Mouse (Mus musculus) lung, adult 2 months (tissue): ENCODE data around the gene 4430402I18Rik. TPM values are rescaled to one million over a fixed set of nuclear protein-coding genes. Genes with fewer than 3 reads are reported as not detected.
A peak's percentile ranks its signal among the peaks of the same experiment; 100 is the strongest.

Experiments used
- DNase-seq: peaks from one replicate; pipeline ENCODE4 v3.0.0; 2022
- H3K4me1 ChIP-seq: fragments of 200-500 bp; 2 replicates; pipeline ENCODE4 v1.6.1; 2011; ENCODE audit warnings: low read length; ENCODE audit not compliant: control insufficient read depth, insufficient read depth
- H3K4me3 ChIP-seq: fragments of 200-500 bp; replicated peaks from 2 replicates; pipeline ENCODE3; 2011; ENCODE audit warnings: low read depth, mild to moderate bottlenecking, control low read depth, low read length; ENCODE audit errors: extremely low read depth
- CTCF ChIP-seq: fragments of 200-500 bp; IDR thresholded peaks from 2 replicates; pipeline ENCODE4 v1.5.1; 2011; ENCODE audit warnings: mild to moderate bottlenecking, low read length, control low read depth; ENCODE audit not compliant: insufficient read depth
- POLR2A ChIP-seq: fragments of 200-500 bp; IDR thresholded peaks from 2 replicates; pipeline ENCODE4 v1.6.1; 2011; ENCODE audit warnings: low read depth, mild to moderate bottlenecking, control low read depth, low read length, borderline replicate concordance; ENCODE audit errors: extremely low read depth
- WGBS: fragments of 180-500 bp; shearing (Covaris S2); methylation state at CpG from one replicate; pipeline ENCODE4 v1.1.7; 2018; 5-methylcytosine and 5-hydroxymethylcytosine counted together
- polyA plus RNA-seq: library from polyadenylated mRNA; depleted of rRNA; stranded (reverse); fragments of >200 nt; gene quantifications from 2 replicates; pipeline ENCODE4 v1.2.3, GENCODE M21; 2012

The 4430402I18Rik gene
- polyA plus RNA-seq, 1 experiment, result 3.6 TPM

DNA sequence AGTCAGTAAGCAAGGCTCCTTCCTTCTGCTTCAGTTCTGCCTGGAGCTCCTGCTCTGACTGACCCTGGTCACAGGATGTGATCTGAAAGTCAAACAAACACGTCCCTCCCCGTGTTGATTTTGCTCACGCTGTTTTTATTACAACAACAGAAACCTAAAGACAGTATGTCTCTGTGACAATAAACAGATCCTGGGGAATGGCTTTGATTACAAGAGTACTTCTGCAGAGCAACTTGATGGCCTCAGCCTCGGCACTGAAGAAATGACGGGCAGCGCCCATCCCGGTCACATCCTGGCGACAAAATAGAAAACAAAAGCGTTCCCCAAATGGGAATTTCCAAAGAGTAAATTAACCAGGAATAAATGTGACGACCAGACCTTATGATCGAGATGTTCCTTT is 2.7 kb upstream of the 4430402I18Rik start:
- 39% methylated on average over 11 of the region's 11 CpGs for WGBS
- Histone ChIP-seq H3K4me3 (no peak overlapping the region), H3K4me1 (peaks cover 12% of the 10 kb centered on the region)
- DNase-seq, result no peak
- TF ChIP-seq POLR2A, result no peak
- TF ChIP-seq CTCF, result no peak

DNA sequence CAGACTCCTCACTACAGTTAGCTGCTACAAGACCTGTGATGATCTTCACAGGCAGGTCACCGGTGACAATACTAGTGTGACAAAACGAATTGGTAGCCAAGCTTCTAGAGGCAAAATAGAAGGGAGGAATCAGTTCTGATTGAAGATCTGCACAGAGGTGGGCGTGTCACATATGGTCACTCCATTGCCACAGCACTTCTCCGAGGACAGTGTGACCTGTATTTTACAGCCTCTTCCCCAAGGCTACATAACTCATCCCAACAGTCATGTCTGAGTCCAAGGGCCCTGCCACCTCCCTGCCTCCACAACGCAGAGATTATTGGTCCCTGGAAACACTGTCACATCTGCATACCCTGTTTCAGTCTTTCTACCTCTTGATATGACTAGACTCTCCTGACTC is 1.6 kb upstream of the 4430402I18Rik start:
- 89% methylated on average over 5 of the region's 5 CpGs for WGBS
- Histone ChIP-seq H3K4me1 (peaks cover 17% of the 10 kb centered on the region), H3K4me3 (no peak overlapping the region)
- no peak for DNase-seq
- TF ChIP-seq CTCF (no peak), POLR2A (no peak)

- H3K4me1 ChIP-seq, result peaks cover 17% of the 10 kb centered on the region
- TF ChIP-seq POLR2A (no peak), CTCF (no peak)
- 65% methylated on average over 4 of the region's 4 CpGs for WGBS
- no peak overlapping the region for H3K4me3 ChIP-seq
- no peak for DNase-seq
Measured at GRCm38 (mm10) chr19:28968178-28968577, 578 bp upstream of the 4430402I18Rik start.

DNA sequence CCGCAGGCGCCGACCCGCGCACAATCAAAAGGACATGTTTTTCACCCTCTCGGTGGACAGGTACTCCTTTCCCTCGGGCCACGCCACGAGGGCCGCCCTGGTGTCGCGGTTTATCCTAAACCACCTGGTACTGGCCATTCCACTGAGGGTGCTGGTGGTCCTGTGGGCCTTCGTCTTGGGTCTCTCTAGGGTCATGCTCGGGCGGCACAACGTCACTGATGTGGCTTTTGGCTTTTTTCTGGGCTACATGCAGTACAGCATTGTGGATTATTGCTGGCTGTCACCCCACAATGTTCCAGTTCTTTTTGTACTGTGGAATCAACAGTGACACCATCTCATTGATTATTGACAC is 3.1 kb downstream of the 4430402I18Rik start:
- no peak for DNase-seq
- WGBS, result 6% methylated on average over 16 of the region's 16 CpGs
- peaks cover 14% of the 10 kb centered on the region for H3K4me1 ChIP-seq
- TF ChIP-seq POLR2A (no peak), CTCF (no peak)
- peak overlapping the region; percentile 83 for H3K4me3 ChIP-seq

GRCm38 (mm10) chr19:28963842-28964551 is 3.6 kb downstream of the 4430402I18Rik start, which contains the start of gene Plpp6:
Plpp6 (plus strand) TSS chr19:28963953.
- peak; percentile 85 for DNase-seq
- under 1% methylated on average over 73 of the region's 73 CpGs for WGBS
- peak; percentile 39; the same call in 1 of the 2 replicates for TF ChIP-seq POLR2A
- TF ChIP-seq CTCF, result peak; percentile 53
- Histone ChIP-seq H3K4me3 (peak within 1 kb of the TSS; percentile 83), H3K4me1 (peaks cover 14% of the 10 kb centered on the region)

DNA sequence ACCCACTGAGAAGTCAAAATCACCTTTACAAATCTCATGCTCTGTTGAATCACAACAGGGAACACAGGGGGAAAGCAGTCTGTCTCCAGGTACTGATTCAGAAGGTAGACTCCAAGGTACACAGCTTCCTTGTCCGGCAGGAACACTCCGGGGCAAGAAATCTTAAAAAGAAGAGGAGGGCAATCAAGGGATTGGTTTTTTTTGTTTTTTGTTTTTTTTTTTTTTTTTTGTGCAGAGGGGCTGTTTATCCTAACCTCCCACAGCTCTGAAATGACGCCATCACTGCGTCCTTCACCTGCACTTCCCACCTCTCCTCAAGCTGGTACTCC is 4.1 kb downstream of the 4430402I18Rik start:
- WGBS, result 0% methylated on average over 4 of the region's 4 CpGs

GRCm38 (mm10) chr19:28963113-28963512 is 4.5 kb downstream of the 4430402I18Rik start:
- Histone ChIP-seq H3K4me1 (peaks cover 14% of the 10 kb centered on the region), H3K4me3 (peak overlapping the region; percentile 19)
- TF ChIP-seq CTCF (no peak), POLR2A (no peak)
- DNase-seq, result no peak
- 55% methylated on average over 3 of the region's 3 CpGs for WGBS

More for the DNA sequence above, 4.1 kb downstream of the 4430402I18Rik start:
- no peak; the same call in 1 of the 2 replicates for TF ChIP-seq CTCF
- TF ChIP-seq POLR2A, result no peak
- peaks cover 14% of the 10 kb centered on the region for H3K4me1 ChIP-seq
- DNase-seq, result no peak
- peak overlapping the region; percentile 83 for H3K4me3 ChIP-seq

DNA sequence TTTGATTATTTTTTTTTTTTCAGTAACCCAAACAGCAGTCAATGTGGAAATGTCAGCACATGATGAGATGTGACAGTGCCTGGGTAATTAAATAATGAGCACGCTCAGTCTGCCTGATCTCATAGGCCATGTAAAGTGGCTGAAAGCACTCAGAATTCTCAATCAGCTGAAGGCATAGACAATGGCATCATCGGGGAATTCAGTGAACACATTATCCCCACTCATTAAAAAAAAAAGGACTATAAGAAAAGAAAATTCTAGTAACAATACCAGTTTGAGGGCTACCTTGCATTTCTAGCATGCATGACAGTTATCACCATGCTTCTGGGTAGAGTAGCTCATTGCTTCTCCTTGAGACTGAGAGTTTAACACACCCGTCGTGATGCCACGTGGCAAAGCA is 16.3 kb downstream of the 4430402I18Rik start:
- 82% methylated on average over 5 of the region's 5 CpGs for WGBS
- TF ChIP-seq CTCF (no peak), POLR2A (no peak)
- no peak for DNase-seq
- H3K4me1 ChIP-seq, result no peaks in the 10 kb centered on the region
- H3K4me3 ChIP-seq, result no peak overlapping the region

DNA sequence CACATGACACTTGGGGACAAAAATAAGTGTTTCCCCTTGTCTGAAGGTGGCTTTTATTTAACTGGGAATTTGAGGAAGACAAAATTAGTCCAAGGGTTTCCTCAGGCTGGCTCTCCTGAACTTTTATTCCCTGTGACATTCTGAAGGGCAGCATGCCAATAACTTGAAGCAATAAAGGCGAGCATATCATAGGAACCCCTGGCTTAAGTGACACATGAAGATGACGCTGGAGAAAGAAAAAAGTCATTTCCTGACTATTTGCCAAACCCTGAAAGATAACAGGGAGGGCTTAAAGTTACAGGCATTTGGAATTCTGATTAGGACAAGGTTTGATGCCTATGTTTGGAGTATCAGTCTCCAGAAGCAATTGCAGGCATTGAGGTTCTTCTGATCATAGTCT is 20.3 kb downstream of the 4430402I18Rik start:
- no peak for DNase-seq
- WGBS, result 29% methylated on average over 2 of the region's 2 CpGs
- Histone ChIP-seq H3K4me3 (no peak overlapping the region), H3K4me1 (no peaks in the 10 kb centered on the region)
- TF ChIP-seq CTCF (no peak), POLR2A (no peak)

DNA sequence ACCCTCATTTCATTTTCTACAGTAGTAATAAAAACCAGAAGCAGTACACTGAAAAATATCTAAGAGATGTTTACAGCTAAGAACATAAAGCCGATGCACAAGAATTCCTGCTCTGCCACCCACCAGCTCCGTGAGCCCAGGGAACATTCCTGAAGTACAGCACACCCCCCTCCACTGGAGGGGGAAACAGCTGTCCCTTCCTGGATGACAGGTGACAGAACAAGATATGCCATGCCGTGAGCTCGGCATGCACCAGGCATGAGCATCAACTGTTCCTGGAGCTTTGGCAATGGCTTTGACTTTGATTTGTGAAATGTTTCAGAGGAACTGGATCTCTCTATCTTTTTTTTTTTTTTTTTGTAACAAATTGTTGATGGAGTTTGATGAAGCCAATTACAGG is 20.8 kb downstream of the 4430402I18Rik start:
- TF ChIP-seq CTCF (no peak), POLR2A (no peak)
- 21% methylated on average over 4 of the region's 4 CpGs for WGBS
- no peak for DNase-seq

DNA sequence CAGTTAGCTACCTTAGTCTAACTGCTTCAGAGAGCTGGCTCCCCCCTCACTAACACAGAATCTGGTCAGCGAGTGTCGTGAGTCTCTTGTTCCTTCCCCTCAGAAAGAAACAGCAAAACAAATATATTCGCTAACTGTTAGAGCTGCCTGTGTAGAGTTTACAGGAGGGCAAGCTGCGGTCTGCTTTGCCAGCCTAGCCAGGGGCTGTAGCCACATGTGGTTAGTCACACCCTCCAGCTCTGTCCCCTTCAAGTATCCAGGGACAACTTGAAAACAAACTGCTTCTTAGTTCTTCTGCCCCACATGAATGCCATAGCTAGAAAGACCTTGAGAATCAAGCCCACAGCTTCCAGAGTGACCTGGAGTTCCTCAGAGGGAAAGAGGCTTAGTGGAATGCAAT is 26.3 kb downstream of the 4430402I18Rik start:
- Histone ChIP-seq H3K4me3 (no peak overlapping the region), H3K4me1 (no peaks in the 10 kb centered on the region)
- 51% methylated on average over 4 of the region's 4 CpGs for WGBS
- DNase-seq, result no peak
- TF ChIP-seq POLR2A (no peak), CTCF (no peak)

More for the DNA sequence above, 20.8 kb downstream of the 4430402I18Rik start:
- Histone ChIP-seq H3K4me3 (no peak overlapping the region), H3K4me1 (no peaks in the 10 kb centered on the region)
